Mouse (Mus musculus) embryonic facial prominence, embryonic 15.5 days (tissue): Measurements from ENCODE around the gene Lrrtm3. TPM values are rescaled to one million over a fixed set of nuclear protein-coding genes. Genes with fewer than 3 reads are reported as not detected.
A peak's percentile ranks its signal among the peaks of the same experiment; 100 is the strongest.

Experiments used
- ATAC-seq: fragments of 200-750 bp; cut with Nextera tagmentation; 2 replicates; pipeline ENCODE4 v1.8.0; 2017; ENCODE audit warnings: low read depth, moderate TSS enrichment; ENCODE audit not compliant: insufficient number of reproducible peaks, low FRiP score, low TSS enrichment
- H3K27ac ChIP-seq: fragments of 300-500 bp; sonication (generic); replicated peaks from 2 replicates; pipeline ENCODE4 v1.5.1; 2015; ENCODE audit warnings: mild to moderate bottlenecking, inconsistent platforms
- H3K27me3 ChIP-seq: fragments of 300-500 bp; sonication (generic); 2 replicates; pipeline ENCODE4 v1.6.1; 2015; ENCODE audit warnings: inconsistent platforms
- H3K36me3 ChIP-seq: fragments of 300-500 bp; sonication (generic); 2 replicates; pipeline ENCODE4 v1.6.1; 2015; ENCODE audit warnings: mild to moderate bottlenecking, inconsistent platforms
- H3K4me1 ChIP-seq: fragments of 300-500 bp; sonication (generic); 2 replicates; pipeline ENCODE4 v1.6.1; 2015; ENCODE audit warnings: inconsistent platforms
- H3K4me2 ChIP-seq: fragments of 300-500 bp; sonication (generic); replicated peaks from 2 replicates; pipeline ENCODE4 v1.6.1; 2015; ENCODE audit warnings: mild to moderate bottlenecking, inconsistent platforms
- H3K4me3 ChIP-seq: fragments of 300-500 bp; sonication (generic); replicated peaks from 2 replicates; pipeline ENCODE4 v1.5.1; 2015; ENCODE audit warnings: mild to moderate bottlenecking, inconsistent platforms
- H3K9ac ChIP-seq: fragments of 300-500 bp; sonication (generic); 2 replicates; pipeline ENCODE4 v1.6.1; 2015; ENCODE audit warnings: inconsistent platforms
- H3K9me3 ChIP-seq: fragments of 300-500 bp; sonication (generic); replicated peaks from 2 replicates; pipeline ENCODE4 v1.6.1; 2016; ENCODE audit warnings: inconsistent platforms
- WGBS: fragments of 180-500 bp; shearing (Covaris S2); methylation state at CpG from one replicate; pipeline ENCODE4 v1.1.7; 2015; 5-methylcytosine and 5-hydroxymethylcytosine counted together
- polyA plus RNA-seq: library from polyadenylated mRNA; unstranded; fragments of >200 nt; fragmentation: Nextera tagmentation; extraction: Ambion mirVana; gene quantifications from 2 replicates; pipeline ENCODE4 v1.2.1, GENCODE M21; 2015

The Lrrtm3 gene
- polyA plus RNA-seq, 1 experiment from 2014 or later, result 11.5 TPM

DNA sequence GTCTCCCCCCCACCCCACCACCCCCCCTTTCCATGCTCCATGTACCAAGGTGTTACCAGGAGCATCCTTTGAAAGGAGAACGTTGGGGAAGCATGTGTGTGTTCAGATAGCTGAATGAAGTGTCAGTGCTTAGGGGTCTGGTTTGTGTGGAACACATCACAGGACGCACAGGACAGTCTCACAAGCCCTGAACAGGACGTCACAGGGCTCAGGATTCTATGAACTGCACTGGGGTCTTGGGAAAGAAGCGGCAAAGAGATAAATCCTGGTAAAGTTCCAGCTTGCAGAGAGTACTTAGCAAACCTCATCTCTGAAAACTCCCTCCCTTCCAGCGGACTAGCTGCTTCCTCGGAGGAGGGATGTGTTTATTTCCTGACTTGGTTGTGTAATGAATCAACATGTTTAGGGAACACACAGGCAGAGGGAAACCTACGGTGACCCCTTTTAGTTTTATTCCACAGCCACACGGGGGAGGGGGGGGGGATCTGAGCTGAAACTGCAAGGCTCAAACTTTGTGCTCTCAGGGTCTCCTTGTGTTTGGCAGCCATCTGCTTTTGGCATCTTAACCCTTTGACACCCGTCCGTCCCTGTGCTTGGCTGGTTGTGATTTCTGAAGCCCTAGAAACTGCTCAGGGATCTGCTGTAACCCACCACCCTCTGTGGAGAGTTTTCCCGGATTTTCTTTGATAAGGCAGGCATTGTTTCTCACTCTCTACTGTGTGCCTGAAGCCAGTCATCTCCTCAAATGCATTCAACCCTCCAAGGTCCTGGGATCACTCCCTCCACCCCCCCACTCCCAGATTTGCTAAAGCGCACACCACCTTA lies 3.3 kb downstream of the Lrrtm3 start:
- Histone ChIP-seq H3K36me3 (no peaks in the 10 kb centered on the region), H3K4me2 (peak overlapping the region; percentile 74), H3K9ac (no peak overlapping the region), H3K9me3 (no peaks in the 10 kb centered on the region), H3K27ac (no peak overlapping the region), H3K27me3 (peaks cover 13% of the 10 kb centered on the region), H3K4me3 (peak overlapping the region; percentile 45), H3K4me1 (peaks cover 12% of the 10 kb centered on the region; the same call in 1 of the 2 replicates)
- 6% methylated on average over 12 of the region's 12 CpGs for whole genome bisulfite sequencing
- ATAC-seq, result no peak

DNA sequence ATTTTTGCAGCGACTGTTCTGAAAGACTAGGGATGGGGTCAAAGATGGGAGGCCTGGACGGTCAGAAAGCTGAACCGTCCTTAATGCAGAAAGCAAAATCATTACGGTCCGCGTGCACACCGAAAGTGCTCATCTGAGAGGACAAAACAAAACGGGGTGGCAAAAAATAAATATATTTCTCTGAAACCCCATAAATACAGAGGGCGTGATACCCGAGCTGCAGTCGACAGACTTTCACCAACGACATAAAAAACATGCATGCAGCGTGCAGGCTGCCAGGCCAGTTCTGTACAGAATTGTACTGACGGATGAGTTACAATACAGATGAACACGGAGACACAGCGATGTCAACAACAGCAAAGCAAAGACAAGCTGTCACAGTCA lies 3.9 kb downstream of the Lrrtm3 start:
- Histone ChIP-seq H3K4me3 (peak overlapping the region; percentile 45), H3K36me3 (no peaks in the 10 kb centered on the region), H3K9me3 (no peaks in the 10 kb centered on the region), H3K27ac (no peak overlapping the region), H3K27me3 (peaks cover 13% of the 10 kb centered on the region), H3K4me1 (peaks cover 12% of the 10 kb centered on the region; the same call in 1 of the 2 replicates), H3K4me2 (peak overlapping the region; percentile 74; the same call in 1 of the 2 replicates), H3K9ac (no peak overlapping the region)
- WGBS, result 49% methylated on average over 16 of the region's 16 CpGs
- ATAC-seq, result no peak

DNA sequence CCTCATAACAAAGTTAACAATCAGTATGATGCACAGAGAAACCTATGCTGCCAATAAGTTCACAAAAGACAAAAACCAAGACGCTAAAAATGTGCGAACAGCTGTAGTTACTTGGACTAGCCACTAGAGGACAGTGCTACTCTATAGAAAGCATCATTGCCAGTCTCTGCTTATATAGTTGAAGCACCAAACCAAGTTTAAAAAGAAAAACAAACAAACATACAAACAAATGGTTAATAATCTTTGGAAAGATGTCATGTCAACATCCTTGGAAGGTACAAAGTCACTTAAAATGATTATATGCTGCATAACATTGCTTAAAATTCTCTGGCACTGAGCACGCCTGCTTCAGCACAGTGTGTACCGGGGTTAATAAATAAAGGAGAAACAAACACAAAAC lies 5.6 kb downstream of the Lrrtm3 start:
- Histone ChIP-seq H3K9ac (no peak overlapping the region), H3K36me3 (no peaks in the 10 kb centered on the region), H3K4me3 (peak overlapping the region; percentile 15), H3K27me3 (peaks cover 10% of the 10 kb centered on the region), H3K27ac (peak overlapping the region; percentile 48; the same call in 1 of the 2 replicates), H3K4me1 (peaks cover 9% of the 10 kb centered on the region; the same call in 1 of the 2 replicates), H3K9me3 (no peaks in the 10 kb centered on the region), H3K4me2 (peak overlapping the region; percentile 31; the same call in 1 of the 2 replicates)
- ATAC-seq, result no peak
- 22% methylated on average over 4 of the region's 4 CpGs for WGBS

DNA sequence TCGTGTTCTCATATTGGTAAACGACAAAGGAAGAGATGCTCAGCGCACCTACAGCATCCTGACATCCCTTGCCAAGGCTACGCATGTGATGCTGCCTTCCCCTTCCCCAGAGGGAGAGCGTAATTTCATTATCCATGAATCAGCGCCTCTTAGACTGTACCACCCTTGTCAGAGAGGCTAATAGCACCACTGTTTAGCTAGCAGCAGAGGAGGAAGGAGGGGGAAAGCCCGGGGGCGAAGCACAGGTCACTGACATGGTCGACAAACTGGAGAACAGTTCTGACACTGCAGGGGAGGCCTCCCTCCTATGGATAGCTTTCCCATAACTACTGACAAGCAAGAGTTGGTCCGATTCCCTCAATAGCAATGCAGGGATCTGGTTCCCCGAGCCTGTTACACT lies 6.3 kb downstream of the Lrrtm3 start:
- no peak for ATAC-seq

DNA sequence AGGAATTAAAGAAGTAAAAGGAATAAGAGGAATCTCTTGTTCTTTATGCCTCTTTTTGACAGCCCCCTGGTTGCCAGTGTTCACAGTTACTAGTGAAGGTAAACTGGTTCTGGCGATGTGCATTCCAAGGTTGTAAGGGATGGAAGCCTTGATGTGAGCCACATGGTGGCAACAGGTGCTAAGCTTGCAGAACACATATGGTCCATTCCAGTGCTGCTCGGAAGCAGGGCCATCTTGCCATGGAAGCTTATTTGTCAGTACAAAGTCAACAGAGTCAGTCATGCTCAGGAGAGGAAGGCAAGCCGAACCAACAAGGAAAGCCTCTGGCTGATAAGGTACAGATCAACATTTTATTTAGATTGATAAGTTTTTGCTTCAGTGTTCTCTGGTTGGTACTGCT lies 7.7 kb downstream of the Lrrtm3 start:
- H3K36me3 ChIP-seq, result no peaks in the 10 kb centered on the region
- WGBS, result 77% methylated on average over 3 of the region's 3 CpGs
- no peak overlapping the region for H3K9ac ChIP-seq
- H3K4me1 ChIP-seq, result no peaks in the 10 kb centered on the region; the same call in 1 of the 2 replicates
- no peak overlapping the region for H3K27ac ChIP-seq
- H3K27me3 ChIP-seq, result no peaks in the 10 kb centered on the region; the same call in 1 of the 2 replicates
- no peaks in the 10 kb centered on the region for H3K9me3 ChIP-seq
- ATAC-seq, result no peak
- H3K4me2 ChIP-seq, result no peak overlapping the region
- H3K4me3 ChIP-seq, result no peak overlapping the region

More for the DNA sequence above, 6.3 kb downstream of the Lrrtm3 start:
- no peak overlapping the region for H3K27ac ChIP-seq
- H3K36me3 ChIP-seq, result no peaks in the 10 kb centered on the region
- WGBS, result 33% methylated on average over 11 of the region's 11 CpGs
- no peaks in the 10 kb centered on the region for H3K9me3 ChIP-seq
- H3K4me2 ChIP-seq, result no peak overlapping the region
- H3K27me3 ChIP-seq, result peaks cover 7% of the 10 kb centered on the region
- H3K4me3 ChIP-seq, result no peak overlapping the region
- H3K9ac ChIP-seq, result no peak overlapping the region
- peaks cover 6% of the 10 kb centered on the region; the same call in 1 of the 2 replicates for H3K4me1 ChIP-seq

DNA sequence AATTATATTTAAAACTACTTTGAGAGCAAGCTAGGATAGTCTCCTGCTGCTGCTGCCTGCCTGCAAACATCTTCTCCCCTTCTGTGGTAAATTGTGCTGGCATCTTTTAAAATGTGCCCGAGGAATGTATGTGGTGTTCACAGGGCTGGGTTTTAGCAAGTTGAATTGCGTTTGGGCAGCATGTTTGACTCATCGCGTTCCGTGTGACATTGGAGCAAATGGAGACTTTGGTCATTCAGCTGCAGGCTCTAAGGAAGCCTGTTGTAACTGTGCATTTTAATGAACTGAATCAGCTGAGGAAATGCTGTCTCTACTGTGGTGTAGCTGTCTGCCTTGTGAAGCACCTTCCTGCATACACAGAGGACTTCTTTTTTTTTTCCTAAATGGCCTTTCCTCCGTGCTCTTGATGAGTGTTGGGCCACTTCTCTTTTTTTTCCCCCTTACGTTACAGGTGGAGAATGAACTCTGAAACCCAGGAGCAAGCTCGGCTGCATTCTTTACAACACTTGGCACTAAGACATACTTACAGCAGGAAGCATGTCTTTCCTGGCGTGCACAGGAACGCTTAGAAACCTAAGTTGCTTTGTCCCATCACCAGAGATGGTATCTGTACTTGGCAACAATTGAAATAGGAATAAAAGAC lies 13.5 kb downstream of the Lrrtm3 start:
- H3K27me3 ChIP-seq, result no peaks in the 10 kb centered on the region; the same call in 1 of the 2 replicates
- no peaks in the 10 kb centered on the region for H3K36me3 ChIP-seq
- 36% methylated on average over 10 of the region's 10 CpGs for WGBS
- H3K4me2 ChIP-seq, result no peak overlapping the region
- 0 out of 2 replicates have a peak, but pooled peaks cover 12% of the 10 kb centered on the region for H3K4me1 ChIP-seq
- H3K27ac ChIP-seq, result peak overlapping the region; percentile 3; the same call in 1 of the 2 replicates
- no peak for ATAC-seq
- H3K9me3 ChIP-seq, result no peaks in the 10 kb centered on the region
- no peak overlapping the region for H3K9ac ChIP-seq
- no peak overlapping the region for H3K4me3 ChIP-seq

DNA sequence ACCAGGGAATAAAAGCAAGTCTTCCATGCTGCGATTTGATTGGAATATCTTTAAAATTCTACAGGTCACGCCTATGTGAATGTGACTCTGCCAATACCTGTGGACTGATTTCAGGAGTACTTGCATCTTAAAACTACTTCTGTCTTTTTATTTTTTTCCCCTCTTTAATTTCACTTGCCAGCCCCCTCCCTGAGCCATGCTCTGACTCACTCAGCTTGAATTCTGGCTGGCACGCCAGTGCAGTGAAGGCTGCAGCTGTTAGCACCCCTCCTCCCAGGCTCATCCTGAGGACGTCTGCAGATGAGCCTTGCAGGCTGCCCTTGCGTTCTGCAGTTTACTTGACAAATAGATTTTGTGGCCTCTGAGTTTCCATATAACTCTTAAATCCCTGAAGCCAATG lies 14.1 kb downstream of the Lrrtm3 start:
- Histone ChIP-seq H3K36me3 (no peaks in the 10 kb centered on the region), H3K4me2 (no peak overlapping the region), H3K9me3 (no peaks in the 10 kb centered on the region), H3K9ac (no peak overlapping the region), H3K27me3 (no peaks in the 10 kb centered on the region; the same call in 1 of the 2 replicates), H3K4me3 (no peak overlapping the region), H3K27ac (peak overlapping the region; percentile 3; the same call in 1 of the 2 replicates), H3K4me1 (0 out of 2 replicates have a peak, but pooled peaks cover 12% of the 10 kb centered on the region)
- WGBS, result 33% methylated on average over 5 of the region's 5 CpGs
- ATAC-seq, result no peak; the same call in 1 of the 2 replicates

DNA sequence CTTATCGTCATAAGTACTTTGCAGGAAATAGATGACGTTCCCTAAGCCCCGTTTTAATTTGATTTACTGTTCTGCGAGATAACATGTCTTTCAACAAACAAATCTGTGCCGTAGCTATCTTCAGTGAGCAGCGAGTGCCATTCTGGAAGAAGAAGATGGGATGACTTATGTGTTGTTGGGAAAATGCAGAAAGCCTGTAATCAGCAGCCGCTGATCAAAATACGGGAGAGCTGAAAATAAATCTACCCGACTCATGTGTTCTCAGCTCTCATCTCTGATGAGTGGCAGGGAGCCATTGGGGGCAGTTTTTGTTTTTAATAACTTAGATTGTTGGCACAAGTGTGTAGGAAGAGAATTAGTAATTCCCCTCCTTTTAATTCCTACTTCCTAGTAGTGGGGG lies 26.4 kb downstream of the Lrrtm3 start:
- H3K27ac ChIP-seq, result no peak overlapping the region
- H3K36me3 ChIP-seq, result no peaks in the 10 kb centered on the region
- H3K9ac ChIP-seq, result no peak overlapping the region
- 77% methylated on average over 9 of the region's 9 CpGs for WGBS
- ATAC-seq, result no peak
- H3K27me3 ChIP-seq, result no peaks in the 10 kb centered on the region
- H3K4me1 ChIP-seq, result no peaks in the 10 kb centered on the region
- H3K4me3 ChIP-seq, result no peak overlapping the region
- H3K4me2 ChIP-seq, result no peak overlapping the region
- H3K9me3 ChIP-seq, result no peaks in the 10 kb centered on the region

DNA sequence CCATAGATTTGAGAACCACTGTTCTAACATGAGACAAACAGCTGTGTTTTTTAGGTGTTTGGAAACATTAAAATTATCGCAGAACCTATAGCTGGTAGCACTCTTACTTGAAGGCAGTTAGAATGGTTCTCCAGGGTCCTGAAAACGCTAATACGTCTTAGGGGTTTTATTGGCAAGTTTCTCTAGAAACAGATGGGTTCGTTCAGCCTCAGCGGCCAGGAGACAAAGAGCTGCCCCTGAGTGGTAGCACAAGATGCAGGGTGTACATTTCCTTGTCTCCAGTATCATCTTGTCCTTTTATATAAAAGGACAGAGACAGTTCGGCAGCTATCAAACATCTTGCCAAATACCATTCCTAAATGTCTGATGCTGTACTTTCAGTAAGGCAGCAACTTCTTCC lies 40.1 kb downstream of the Lrrtm3 start:
- Histone ChIP-seq H3K4me1 (no peaks in the 10 kb centered on the region), H3K9me3 (no peaks in the 10 kb centered on the region), H3K27ac (no peak overlapping the region), H3K9ac (no peak overlapping the region), H3K27me3 (no peaks in the 10 kb centered on the region), H3K36me3 (no peaks in the 10 kb centered on the region), H3K4me3 (no peak overlapping the region), H3K4me2 (no peak overlapping the region)
- WGBS, result 85% methylated on average over 6 of the region's 6 CpGs
- no peak for ATAC-seq

DNA sequence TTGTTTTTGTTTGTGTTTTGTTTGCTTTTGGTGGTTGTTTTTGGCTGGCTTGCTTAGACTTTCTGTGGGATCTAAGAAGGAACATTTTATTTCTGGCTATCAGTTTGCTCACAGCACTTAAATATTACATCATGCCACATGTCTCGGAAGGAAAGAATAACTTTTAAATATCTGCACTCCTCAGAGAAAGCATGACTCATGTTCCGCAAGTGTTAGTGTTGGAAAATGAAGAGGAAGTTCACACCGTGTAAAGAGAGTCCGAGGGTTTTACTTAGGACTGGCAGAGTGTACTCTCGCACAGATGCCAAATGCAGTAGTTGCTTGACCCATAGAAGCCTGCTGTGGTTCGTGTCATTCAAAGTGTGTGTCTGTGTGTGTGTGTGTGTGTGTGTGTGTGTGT lies 40.9 kb downstream of the Lrrtm3 start:
- no peak for ATAC-seq
- Histone ChIP-seq H3K36me3 (no peaks in the 10 kb centered on the region), H3K4me1 (no peaks in the 10 kb centered on the region), H3K9me3 (no peaks in the 10 kb centered on the region), H3K9ac (no peak overlapping the region), H3K27ac (no peak overlapping the region), H3K4me2 (no peak overlapping the region), H3K27me3 (no peaks in the 10 kb centered on the region), H3K4me3 (no peak overlapping the region)
- WGBS, result 70% methylated on average over 6 of the region's 6 CpGs

DNA sequence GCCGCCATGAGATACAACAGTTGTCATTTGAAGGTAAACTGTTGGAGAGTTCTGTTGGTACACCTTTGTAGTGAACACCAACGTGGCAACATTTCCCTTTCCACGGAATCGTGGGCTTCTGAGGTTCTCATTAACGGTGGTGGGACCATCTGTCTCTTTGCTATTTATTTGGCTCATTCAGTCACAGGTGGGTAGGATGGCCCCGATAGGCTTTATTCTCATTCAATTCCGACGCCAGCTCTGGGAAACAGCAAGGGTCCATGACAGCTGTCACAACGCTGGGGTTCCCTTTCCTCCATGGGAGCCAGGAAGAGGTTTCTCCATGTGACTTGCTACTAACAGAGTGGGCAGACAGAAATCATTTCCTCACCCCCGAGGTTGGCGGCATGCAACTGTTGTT lies 48.2 kb downstream of the Lrrtm3 start:
- 84% methylated on average over 11 of the region's 11 CpGs for WGBS
- Histone ChIP-seq H3K4me3 (no peak overlapping the region), H3K36me3 (no peaks in the 10 kb centered on the region), H3K9me3 (no peaks in the 10 kb centered on the region), H3K4me1 (peaks cover 9% of the 10 kb centered on the region; the same call in 1 of the 2 replicates), H3K27ac (no peak overlapping the region), H3K27me3 (no peaks in the 10 kb centered on the region), H3K9ac (no peak overlapping the region), H3K4me2 (no peak overlapping the region)
- no peak for ATAC-seq
